Mouse (Mus musculus): ENCODE results near the gene Rpl36.

Gene Rpl36

GRCm38 (mm10) chr17:56647546-56647945, 34.3 kb downstream of the Rpl36 start:
- no peak for DNase-seq (ENCODE audit: low read depth, low spot score)

GRCm38 (mm10) chr17:56651801-56652200, 38.6 kb downstream of the Rpl36 start:
- no peak for DNase-seq (ENCODE audit: low read depth, low spot score)

GRCm38 (mm10) chr17:56654771-56655170, 41.6 kb downstream of the Rpl36 start:
- DNase-seq (ENCODE audit: low read depth, low spot score): no peak

- DNase-seq (ENCODE audit: low read depth, low spot score): no peak
Observed at GRCm38 (mm10) chr17:56655311-56655710, 42.1 kb downstream of the Rpl36 start.

- DNase-seq (ENCODE audit: low read depth, low spot score): no peak
Observed at GRCm38 (mm10) chr17:56656171-56656570, 43.0 kb downstream of the Rpl36 start.

- DNase-seq (ENCODE audit: low read depth, low spot score): no peak
Observed at GRCm38 (mm10) chr17:56663659-56664058, 50.4 kb downstream of the Rpl36 start.

Data from telencephalon, adult 2 months (tissue).